Mouse (Mus musculus): ENCODE measurements around the gene Gm21976. TPM values are rescaled to one million over a fixed set of nuclear protein-coding genes. Genes with fewer than 3 reads are reported as not detected.

Gm21976 gene
- polyA plus RNA-seq, 1 experiment from 2014 or later: not detected

DNA sequence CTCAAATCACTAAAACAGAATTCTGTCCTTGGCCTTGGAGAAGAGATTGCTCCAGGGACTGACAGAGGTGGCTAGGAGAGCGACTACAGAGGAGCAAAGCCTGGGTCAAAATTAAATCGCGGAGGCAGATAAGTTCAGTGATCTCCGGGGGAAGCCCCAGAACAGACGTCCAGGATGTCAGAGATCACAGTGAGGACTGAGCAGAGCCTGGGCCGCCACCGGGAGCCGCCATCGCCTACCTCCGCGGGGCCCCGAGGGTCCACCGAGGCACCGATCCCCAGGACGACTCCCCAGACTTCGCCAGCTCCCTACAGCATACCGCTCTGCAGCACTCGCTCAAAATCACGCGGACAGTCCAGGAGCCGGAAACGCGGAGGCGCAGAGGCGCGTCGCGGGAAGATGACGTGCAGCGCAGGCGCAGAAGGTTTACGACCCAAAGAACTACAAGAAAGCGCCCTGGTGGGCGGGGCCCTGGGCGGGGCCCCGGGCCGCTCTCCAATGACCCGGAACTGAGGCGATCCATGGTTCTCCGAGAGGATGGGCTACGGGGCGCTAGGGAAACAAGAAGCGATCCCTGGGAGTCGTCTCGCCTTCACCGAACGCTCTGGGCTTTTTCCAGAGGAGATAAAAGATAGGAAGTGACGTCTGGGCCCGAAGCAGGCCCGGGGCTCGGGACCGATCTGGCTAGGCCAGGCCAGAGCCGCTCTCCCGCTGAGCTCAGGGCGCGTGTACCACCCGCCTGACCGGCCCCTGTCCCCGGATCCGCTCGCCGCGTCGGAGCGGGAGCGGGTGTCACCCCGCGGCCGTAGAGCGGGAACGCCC is 16.8 kb upstream of the Gm21976 start, which contains the start of the genes Utp15 and Ankra2:
Gene Utp15, minus strand, starts transcription at position 406 of the 822 bp plus-strand sequence.
Gene Ankra2, plus strand, starts transcription at position 439 of the 822 bp plus-strand sequence.
- under 1% methylated on average over 71 of the region's 71 CpGs for WGBS
- Histone ChIP-seq H3K27ac (ENCODE audit: low read length) (peak within 1 kb of the TSS; percentile 93), H3K36me3 (ENCODE audit: insufficient read depth, low read length) (peaks cover 10% of the 10 kb centered on the region; the same call in 1 of the 2 replicates), H3K9ac (replicated peaks; ENCODE audit: low read length) (peak within 1 kb of the TSS; percentile 88), H3K4me2 (replicated peaks; ENCODE audit: low read depth, low read length) (peak within 1 kb of the TSS; percentile 66), H3K9me3 (ENCODE audit: low read length) (no peaks in the 10 kb centered on the region), H3K4me3 (ENCODE audit: low read length) (peak within 1 kb of the TSS; percentile 89), H3K27me3 (ENCODE audit: insufficient read depth, low read length) (no peaks in the 10 kb centered on the region), H3K4me1 (ENCODE audit: insufficient read depth, low read length) (peaks cover 15% of the 10 kb centered on the region)
- peak; percentile 99 for ATAC-seq (ENCODE audit: low FRiP score, low TSS enrichment)

GRCm38 (mm10) chr13:98263458-98263987 is 16.2 kb upstream of the Gm21976 start:
- WGBS: under 1% methylated on average over 16 of the region's 16 CpGs
- peaks cover 16% of the 10 kb centered on the region; the same call in 1 of the 2 replicates for H3K36me3 ChIP-seq (ENCODE audit: insufficient read depth, low read length)
- no peaks in the 10 kb centered on the region for H3K27me3 ChIP-seq (ENCODE audit: insufficient read depth, low read length)
- H3K4me2 ChIP-seq (replicated peaks; ENCODE audit: low read depth, low read length): peak overlapping the region; percentile 66
- peak overlapping the region; percentile 89 for H3K4me3 ChIP-seq (ENCODE audit: low read length)
- H3K9ac ChIP-seq (replicated peaks; ENCODE audit: low read length): peak overlapping the region; percentile 88
- no peak; the same call in none of the 2 replicates for ATAC-seq (ENCODE audit: low FRiP score, low TSS enrichment)
- no peaks in the 10 kb centered on the region for H3K9me3 ChIP-seq (ENCODE audit: low read length)
- H3K27ac ChIP-seq (ENCODE audit: low read length): peak overlapping the region; percentile 93
- peaks cover 15% of the 10 kb centered on the region for H3K4me1 ChIP-seq (ENCODE audit: insufficient read depth, low read length)

- Histone ChIP-seq H3K36me3 (ENCODE audit: insufficient read depth, low read length) (peaks cover 20% of the 10 kb centered on the region), H3K9ac (replicated peaks; ENCODE audit: low read length) (peak overlapping the region; percentile 88), H3K4me3 (ENCODE audit: low read length) (peak overlapping the region; percentile 89), H3K4me1 (ENCODE audit: insufficient read depth, low read length) (peaks cover 15% of the 10 kb centered on the region), H3K4me2 (replicated peaks; ENCODE audit: low read depth, low read length) (peak overlapping the region; percentile 66), H3K9me3 (ENCODE audit: low read length) (no peaks in the 10 kb centered on the region), H3K27ac (ENCODE audit: low read length) (no peak overlapping the region), H3K27me3 (ENCODE audit: insufficient read depth, low read length) (no peaks in the 10 kb centered on the region)
- WGBS: 27% methylated on average over 5 of the region's 5 CpGs
- no peak for ATAC-seq (ENCODE audit: low FRiP score, low TSS enrichment)
Observed at GRCm38 (mm10) chr13:98264111-98264510, 15.6 kb upstream of the Gm21976 start.

- no peak overlapping the region for H3K4me2 ChIP-seq (replicated peaks; ENCODE audit: low read depth, low read length)
- H3K9me3 ChIP-seq (ENCODE audit: low read length): no peaks in the 10 kb centered on the region
- H3K36me3 ChIP-seq (ENCODE audit: insufficient read depth, low read length): peaks cover 29% of the 10 kb centered on the region
- no peaks in the 10 kb centered on the region for H3K27me3 ChIP-seq (ENCODE audit: insufficient read depth, low read length)
- H3K27ac ChIP-seq (ENCODE audit: low read length): no peak overlapping the region
- H3K4me1 ChIP-seq (ENCODE audit: insufficient read depth, low read length): no peaks in the 10 kb centered on the region
- no peak overlapping the region for H3K4me3 ChIP-seq (ENCODE audit: low read length)
- 89% methylated on average over 9 of the region's 9 CpGs for WGBS
- no peak overlapping the region for H3K9ac ChIP-seq (replicated peaks; ENCODE audit: low read length)
- ATAC-seq (ENCODE audit: low FRiP score, low TSS enrichment): no peak
Observed at GRCm38 (mm10) chr13:98274023-98274422, 5.7 kb upstream of the Gm21976 start.

GRCm38 (mm10) chr13:98275646-98276045 is 4.0 kb upstream of the Gm21976 start:
- ATAC-seq (ENCODE audit: low FRiP score, low TSS enrichment): no peak

DNA sequence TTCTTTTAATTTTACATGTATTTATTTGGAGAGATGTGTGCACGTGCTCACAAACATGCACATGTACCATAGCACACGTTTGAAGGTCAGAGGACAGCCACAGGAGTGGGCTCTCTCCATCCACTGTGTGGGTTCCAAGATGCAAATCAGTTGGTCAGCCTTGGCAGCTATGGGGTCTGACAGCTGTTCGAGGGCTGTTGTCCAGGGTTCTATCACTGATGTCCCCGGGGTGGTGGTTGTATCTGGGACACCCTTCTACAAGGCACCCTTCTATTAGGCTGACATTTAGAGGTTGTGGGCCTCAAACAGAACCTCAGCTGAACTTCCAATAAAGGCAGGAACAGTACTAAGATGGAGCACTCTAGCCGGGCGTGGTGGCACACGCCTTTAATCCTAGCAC is 3.4 kb upstream of the Gm21976 start:
- H3K9ac ChIP-seq (replicated peaks; ENCODE audit: low read length): no peak overlapping the region
- H3K4me3 ChIP-seq (ENCODE audit: low read length): no peak overlapping the region
- H3K36me3 ChIP-seq (ENCODE audit: insufficient read depth, low read length): peaks cover 20% of the 10 kb centered on the region
- no peaks in the 10 kb centered on the region for H3K9me3 ChIP-seq (ENCODE audit: low read length)
- H3K4me1 ChIP-seq (ENCODE audit: insufficient read depth, low read length): no peaks in the 10 kb centered on the region
- H3K27me3 ChIP-seq (ENCODE audit: insufficient read depth, low read length): no peaks in the 10 kb centered on the region
- no peak overlapping the region for H3K4me2 ChIP-seq (replicated peaks; ENCODE audit: low read depth, low read length)
- 87% methylated on average over 7 of the region's 7 CpGs for WGBS
- ATAC-seq (ENCODE audit: low FRiP score, low TSS enrichment): no peak
- no peak overlapping the region for H3K27ac ChIP-seq (ENCODE audit: low read length)

More at GRCm38 (mm10) chr13:98275646-98276045, 4.0 kb upstream of the Gm21976 start:
- no peaks in the 10 kb centered on the region for H3K9me3 ChIP-seq (ENCODE audit: low read length)
- no peaks in the 10 kb centered on the region for H3K27me3 ChIP-seq (ENCODE audit: insufficient read depth, low read length)
- WGBS: 81% methylated on average over 4 of the region's 4 CpGs
- no peak overlapping the region for H3K9ac ChIP-seq (replicated peaks; ENCODE audit: low read length)
- no peaks in the 10 kb centered on the region for H3K4me1 ChIP-seq (ENCODE audit: insufficient read depth, low read length)
- H3K4me3 ChIP-seq (ENCODE audit: low read length): no peak overlapping the region
- peaks cover 26% of the 10 kb centered on the region for H3K36me3 ChIP-seq (ENCODE audit: insufficient read depth, low read length)
- H3K4me2 ChIP-seq (replicated peaks; ENCODE audit: low read depth, low read length): no peak overlapping the region
- H3K27ac ChIP-seq (ENCODE audit: low read length): no peak overlapping the region

GRCm38 (mm10) chr13:98277501-98277900 is 2.2 kb upstream of the Gm21976 start:
- Histone ChIP-seq H3K9ac (replicated peaks; ENCODE audit: low read length) (no peak overlapping the region), H3K4me2 (replicated peaks; ENCODE audit: low read depth, low read length) (no peak overlapping the region), H3K36me3 (ENCODE audit: insufficient read depth, low read length) (peaks cover 10% of the 10 kb centered on the region), H3K4me3 (ENCODE audit: low read length) (no peak overlapping the region), H3K9me3 (ENCODE audit: low read length) (no peaks in the 10 kb centered on the region), H3K27me3 (ENCODE audit: insufficient read depth, low read length) (no peaks in the 10 kb centered on the region), H3K4me1 (ENCODE audit: insufficient read depth, low read length) (no peaks in the 10 kb centered on the region), H3K27ac (ENCODE audit: low read length) (no peak overlapping the region)
- no peak for ATAC-seq (ENCODE audit: low FRiP score, low TSS enrichment)
- 84% methylated on average over 2 of the region's 2 CpGs for WGBS

DNA sequence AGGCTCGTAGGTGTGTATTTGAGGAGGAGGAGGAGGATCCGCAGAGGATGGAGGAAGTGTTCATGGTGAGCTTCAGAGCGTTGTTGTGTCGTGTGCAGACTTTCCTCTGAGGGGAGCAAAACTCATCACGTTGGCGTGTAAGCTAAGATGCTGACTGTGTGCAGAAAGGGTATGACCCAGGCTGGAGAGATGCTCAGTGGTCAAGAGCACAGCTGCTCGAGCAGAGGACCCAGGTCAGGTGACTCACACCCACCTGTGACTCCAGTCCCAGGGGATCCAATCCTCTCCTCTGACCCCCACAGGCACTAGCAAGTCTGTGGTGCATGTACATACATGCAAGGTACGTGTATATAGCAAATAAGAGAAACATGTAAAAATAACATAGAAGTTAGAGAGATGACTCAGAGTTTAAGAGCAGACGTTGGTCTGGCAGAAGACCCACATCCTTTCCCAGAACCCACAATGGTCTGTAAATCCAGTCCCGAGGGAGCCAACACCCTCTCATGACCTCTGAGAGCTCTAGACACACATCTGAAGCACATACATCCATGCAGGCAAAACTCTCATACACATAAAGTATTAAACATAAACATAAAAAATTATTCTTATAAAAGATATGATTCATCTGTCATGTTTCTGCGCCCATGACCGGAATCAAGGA is 1.4 kb downstream of the Gm21976 start:
- Histone ChIP-seq H3K27ac (ENCODE audit: low read length) (no peak overlapping the region), H3K27me3 (ENCODE audit: insufficient read depth, low read length) (no peaks in the 10 kb centered on the region), H3K4me1 (ENCODE audit: insufficient read depth, low read length) (no peaks in the 10 kb centered on the region), H3K9me3 (ENCODE audit: low read length) (no peaks in the 10 kb centered on the region), H3K4me3 (ENCODE audit: low read length) (no peak overlapping the region), H3K9ac (replicated peaks; ENCODE audit: low read length) (no peak overlapping the region), H3K4me2 (replicated peaks; ENCODE audit: low read depth, low read length) (no peak overlapping the region), H3K36me3 (ENCODE audit: insufficient read depth, low read length) (no peaks in the 10 kb centered on the region)
- ATAC-seq (ENCODE audit: low FRiP score, low TSS enrichment): no peak
- 76% methylated on average over 12 of the region's 12 CpGs for WGBS

- ATAC-seq (ENCODE audit: low FRiP score, low TSS enrichment): no peak
- 35% methylated on average over 2 of the region's 2 CpGs for WGBS
Observed at GRCm38 (mm10) chr13:98290719-98291118, 11.0 kb downstream of the Gm21976 start.

More at GRCm38 (mm10) chr13:98290719-98291118, 11.0 kb downstream of the Gm21976 start:
- no peak overlapping the region for H3K27ac ChIP-seq (ENCODE audit: low read length)
- no peak overlapping the region for H3K4me2 ChIP-seq (replicated peaks; ENCODE audit: low read depth, low read length)
- H3K4me1 ChIP-seq (ENCODE audit: insufficient read depth, low read length): no peaks in the 10 kb centered on the region
- no peaks in the 10 kb centered on the region for H3K27me3 ChIP-seq (ENCODE audit: insufficient read depth, low read length)
- no peak overlapping the region for H3K4me3 ChIP-seq (ENCODE audit: low read length)
- H3K9ac ChIP-seq (replicated peaks; ENCODE audit: low read length): no peak overlapping the region
- no peaks in the 10 kb centered on the region for H3K36me3 ChIP-seq (ENCODE audit: insufficient read depth, low read length)
- no peaks in the 10 kb centered on the region for H3K9me3 ChIP-seq (ENCODE audit: low read length)

Measured in kidney, embryonic 16.5 days (tissue).